Mouse (Mus musculus) heart, embryonic 15.5 days (tissue): ENCODE results near the gene Tubg1. TPM values are rescaled to one million over a fixed set of nuclear protein-coding genes. Genes with fewer than 3 reads are reported as not detected.

Source experiments
- ATAC-seq: fragments of 200-750 bp; cut with Nextera tagmentation; replicated peaks from 2 replicates; pipeline ENCODE4 v1.8.0; 2017; ENCODE audit warnings: low read depth, moderate TSS enrichment; ENCODE audit not compliant: insufficient number of reproducible peaks, insufficient read depth, low FRiP score
- H3K27ac ChIP-seq: fragments of 300-500 bp; sonication (generic); 2 replicates; pipeline ENCODE4 v1.5.1; 2015; ENCODE audit warnings: mild to moderate bottlenecking, inconsistent platforms
- H3K27me3 ChIP-seq: fragments of 300-500 bp; sonication (generic); 2 replicates; pipeline ENCODE4 v1.6.1; 2015; ENCODE audit warnings: inconsistent platforms
- H3K36me3 ChIP-seq: fragments of 300-500 bp; sonication (generic); 2 replicates; pipeline ENCODE4 v1.6.1; 2015; ENCODE audit warnings: mild to moderate bottlenecking, inconsistent platforms
- H3K4me1 ChIP-seq: fragments of 300-500 bp; sonication (generic); replicated peaks from 2 replicates; pipeline ENCODE4 v1.6.1; 2015; ENCODE audit warnings: inconsistent platforms
- H3K4me2 ChIP-seq: fragments of 300-500 bp; sonication (generic); 2 replicates; pipeline ENCODE4 v1.6.1; 2015; ENCODE audit warnings: inconsistent platforms, mild to moderate bottlenecking, moderate library complexity
- H3K4me3 ChIP-seq: fragments of 300-500 bp; sonication (generic); 2 replicates; pipeline ENCODE4 v1.5.1; 2015; ENCODE audit warnings: mild to moderate bottlenecking, inconsistent platforms
- H3K9ac ChIP-seq: fragments of 300-500 bp; sonication (generic); 2 replicates; pipeline ENCODE4 v1.6.1; 2015; ENCODE audit warnings: mild to moderate bottlenecking, inconsistent platforms
- H3K9me3 ChIP-seq: fragments of 300-500 bp; sonication (generic); replicated peaks from 2 replicates; pipeline ENCODE4 v1.6.1; 2016; ENCODE audit warnings: inconsistent platforms
- WGBS: fragments of 180-500 bp; shearing (Covaris S2); methylation state at CpG from one replicate; pipeline ENCODE4 v1.1.7; 2015; ENCODE audit warnings: mixed read lengths; 5-methylcytosine and 5-hydroxymethylcytosine counted together
- polyA plus RNA-seq: library from polyadenylated mRNA; unstranded; fragments of >200 nt; fragmentation: Nextera tagmentation; extraction: Ambion mirVana; gene quantifications from 2 replicates; pipeline ENCODE4 v1.2.1, GENCODE M21; 2015

Gene Tubg1
- polyA plus RNA-seq, 1 experiment from 2014 or later: 62.1 TPM

DNA sequence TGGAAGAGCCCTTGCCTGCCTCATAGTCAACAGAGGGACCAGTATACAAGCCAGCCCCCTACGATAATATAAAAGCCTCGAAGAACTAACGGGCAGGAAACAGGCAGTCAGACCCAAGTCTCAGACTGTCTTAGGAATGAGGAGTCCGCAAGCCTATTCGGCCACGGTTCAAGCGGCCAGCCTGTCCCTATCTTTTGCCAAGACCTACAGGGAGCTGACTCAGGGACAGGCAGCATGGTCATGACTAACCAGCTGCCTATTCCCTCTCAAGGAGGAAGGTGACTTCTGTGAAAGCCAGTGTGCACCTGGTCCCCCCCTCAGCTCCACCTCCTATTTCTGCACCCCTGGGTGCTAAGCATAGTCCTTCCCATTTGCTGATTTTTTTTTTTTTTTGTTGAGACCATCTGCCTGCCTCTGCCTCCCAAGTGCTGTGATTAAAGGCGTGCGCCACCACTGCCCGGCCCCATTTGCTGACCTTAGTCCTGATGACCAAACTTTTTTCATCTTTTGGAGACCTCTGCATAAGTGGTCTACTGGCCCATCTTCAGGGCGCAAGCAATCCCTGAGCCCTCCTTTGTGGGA is 9.3 kb downstream of the Tubg1 start:
- H3K9me3 ChIP-seq: no peaks in the 10 kb centered on the region
- peaks cover 16% of the 10 kb centered on the region for H3K4me1 ChIP-seq
- no peaks in the 10 kb centered on the region for H3K27me3 ChIP-seq
- H3K36me3 ChIP-seq: peaks cover 17% of the 10 kb centered on the region
- 83% methylated on average over 11 of the region's 11 CpGs for WGBS
- peak overlapping the region; percentile 28; the same call in 1 of the 2 replicates for H3K27ac ChIP-seq
- no peak overlapping the region for H3K4me2 ChIP-seq
- H3K9ac ChIP-seq: no peak overlapping the region
- ATAC-seq: no peak
- no peak overlapping the region for H3K4me3 ChIP-seq

DNA sequence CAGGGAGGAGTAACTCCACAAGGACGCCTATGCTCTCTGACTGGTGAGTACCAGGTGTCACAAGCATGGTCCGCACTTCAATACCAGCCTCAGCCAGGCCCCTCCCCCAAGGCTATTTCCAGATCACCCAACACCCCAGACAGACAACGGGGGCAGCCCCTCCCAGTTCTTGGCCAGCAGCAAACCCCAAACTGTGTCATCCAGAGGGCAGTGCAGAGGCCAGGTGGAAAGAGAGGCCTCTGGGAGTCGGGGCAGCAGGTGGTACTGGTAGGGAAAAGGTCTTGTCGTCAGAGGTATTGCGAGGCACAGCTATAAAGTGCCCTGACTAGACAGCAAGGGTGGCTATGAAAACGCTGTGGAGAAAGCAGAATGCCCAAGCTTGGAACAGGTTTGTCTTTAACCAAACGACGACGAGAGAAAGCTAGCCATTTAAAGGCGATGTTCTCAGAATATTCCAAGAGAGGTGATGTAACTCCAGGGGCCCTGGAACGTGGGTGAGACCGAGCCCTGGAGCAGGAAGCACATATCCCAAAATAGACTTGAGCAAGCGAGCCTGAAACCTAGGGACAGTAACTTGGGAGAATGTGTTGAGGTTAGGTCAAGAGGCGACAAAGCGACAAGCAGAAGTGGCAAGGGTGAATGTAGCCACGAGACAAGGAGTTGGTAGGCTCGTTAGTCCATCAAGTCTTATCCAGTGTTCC is 10.5 kb downstream of the Tubg1 start:
- Histone ChIP-seq H3K9ac (peak overlapping the region; percentile 28; the same call in 1 of the 2 replicates), H3K27ac (peak overlapping the region; percentile 93), H3K36me3 (peaks cover 16% of the 10 kb centered on the region), H3K4me1 (peaks cover 22% of the 10 kb centered on the region), H3K4me3 (no peak overlapping the region), H3K27me3 (no peaks in the 10 kb centered on the region), H3K9me3 (no peaks in the 10 kb centered on the region), H3K4me2 (peak overlapping the region; percentile 51)
- peak; percentile 76; the same call in 1 of the 2 replicates for ATAC-seq
- WGBS: 20% methylated on average over 18 of the region's 18 CpGs

GRCm38 (mm10) chr11:101131187-101131586 is 11.4 kb downstream of the Tubg1 start:
- no peak overlapping the region for H3K27ac ChIP-seq

DNA sequence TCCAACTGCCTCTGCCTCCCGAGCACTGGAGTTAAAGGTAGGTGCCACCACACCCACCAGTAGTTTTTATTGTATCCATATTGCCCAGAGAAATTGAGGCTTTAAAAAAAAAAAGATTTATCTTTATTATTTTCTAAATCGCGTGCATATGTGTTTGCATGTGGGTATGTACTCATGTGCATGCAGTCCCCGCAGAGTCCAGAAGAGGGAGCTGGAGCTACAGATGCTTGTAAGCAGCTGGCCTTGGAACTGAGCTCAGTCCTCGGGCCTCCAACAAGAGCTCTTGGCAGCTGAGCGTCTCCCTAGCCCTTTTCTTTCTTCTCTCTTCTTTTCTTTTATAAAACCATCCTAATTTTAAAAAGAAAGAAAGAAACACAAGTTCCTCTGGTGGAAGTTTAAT is 12.0 kb downstream of the Tubg1 start:
- Histone ChIP-seq H3K4me2 (no peak overlapping the region), H3K27me3 (no peaks in the 10 kb centered on the region), H3K36me3 (peaks cover 2% of the 10 kb centered on the region), H3K4me1 (peaks cover 22% of the 10 kb centered on the region), H3K9ac (no peak overlapping the region), H3K27ac (no peak overlapping the region), H3K9me3 (no peaks in the 10 kb centered on the region), H3K4me3 (no peak overlapping the region)
- 87% methylated on average over 6 of the region's 6 CpGs for WGBS
- no peak for ATAC-seq

More at GRCm38 (mm10) chr11:101131187-101131586, 11.4 kb downstream of the Tubg1 start:
- Histone ChIP-seq H3K4me2 (no peak overlapping the region), H3K9me3 (no peaks in the 10 kb centered on the region), H3K9ac (no peak overlapping the region), H3K36me3 (peaks cover 7% of the 10 kb centered on the region), H3K27me3 (no peaks in the 10 kb centered on the region), H3K4me3 (no peak overlapping the region), H3K4me1 (peaks cover 22% of the 10 kb centered on the region)
- ATAC-seq: no peak
- WGBS: 83% methylated on average over 2 of the region's 2 CpGs

- Histone ChIP-seq H3K27me3 (no peaks in the 10 kb centered on the region), H3K4me1 (peaks cover 22% of the 10 kb centered on the region), H3K4me3 (no peak overlapping the region), H3K9me3 (no peaks in the 10 kb centered on the region), H3K4me2 (no peak overlapping the region), H3K36me3 (no peaks in the 10 kb centered on the region), H3K27ac (no peak overlapping the region), H3K9ac (no peak overlapping the region)
- no peak for ATAC-seq
- 55% methylated on average over 12 of the region's 12 CpGs for WGBS
These were observed 13.3 kb downstream of the Tubg1 start for GRCm38 (mm10) chr11:101133037-101133436.

GRCm38 (mm10) chr11:101134217-101134865 is 14.6 kb downstream of the Tubg1 start:
- H3K4me2 ChIP-seq: no peak overlapping the region
- H3K9me3 ChIP-seq: no peaks in the 10 kb centered on the region
- no peak overlapping the region for H3K4me3 ChIP-seq
- no peak overlapping the region for H3K27ac ChIP-seq
- H3K9ac ChIP-seq: no peak overlapping the region
- no peaks in the 10 kb centered on the region for H3K27me3 ChIP-seq
- 58% methylated on average over 13 of the region's 13 CpGs for WGBS
- H3K4me1 ChIP-seq: peaks cover 23% of the 10 kb centered on the region
- H3K36me3 ChIP-seq: no peaks in the 10 kb centered on the region
- ATAC-seq: no peak

DNA sequence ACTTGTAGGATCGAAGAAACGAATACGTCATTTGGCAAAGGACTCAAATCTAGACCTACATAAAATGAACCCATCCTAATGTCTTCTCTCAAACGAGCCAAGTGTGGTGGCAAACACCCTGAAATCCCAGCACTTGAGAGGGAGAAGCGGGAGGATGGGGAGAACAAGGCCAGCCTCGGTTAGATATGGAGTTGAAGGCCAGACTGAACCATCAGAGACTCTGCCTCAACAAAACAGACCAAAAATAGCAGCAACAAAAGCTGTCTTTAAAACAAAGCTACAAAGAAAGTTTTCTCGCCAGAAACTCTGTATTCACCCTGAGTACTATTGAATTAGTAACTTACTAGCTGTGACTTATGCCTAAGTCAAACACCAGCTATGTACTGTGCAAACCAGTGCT is 17.3 kb downstream of the Tubg1 start:
- no peaks in the 10 kb centered on the region for H3K27me3 ChIP-seq
- H3K4me2 ChIP-seq: no peak overlapping the region
- no peak overlapping the region for H3K27ac ChIP-seq
- no peak overlapping the region for H3K9ac ChIP-seq
- no peaks in the 10 kb centered on the region for H3K9me3 ChIP-seq
- H3K4me1 ChIP-seq: peaks cover 33% of the 10 kb centered on the region
- no peak for ATAC-seq
- no peak overlapping the region for H3K4me3 ChIP-seq
- 68% methylated on average over 7 of the region's 7 CpGs for WGBS
- H3K36me3 ChIP-seq: no peaks in the 10 kb centered on the region

- Histone ChIP-seq H3K27ac (no peak overlapping the region), H3K9ac (0 out of 2 replicates have a peak overlapping the region, but pooled peaks have one; percentile 27), H3K4me2 (peak overlapping the region; percentile 40), H3K27me3 (no peaks in the 10 kb centered on the region), H3K4me1 (peaks cover 37% of the 10 kb centered on the region), H3K9me3 (no peaks in the 10 kb centered on the region), H3K4me3 (peak overlapping the region; percentile 12; the same call in 1 of the 2 replicates), H3K36me3 (no peaks in the 10 kb centered on the region)
- 28% methylated on average over 15 of the region's 15 CpGs for WGBS
- ATAC-seq: no peak
These were observed 18.9 kb downstream of the Tubg1 start for GRCm38 (mm10) chr11:101138536-101139181.

GRCm38 (mm10) chr11:101140164-101140819 is 20.6 kb downstream of the Tubg1 start:
- peak overlapping the region; percentile 44 for H3K4me3 ChIP-seq
- WGBS: 33% methylated on average over 27 of the region's 27 CpGs
- no peaks in the 10 kb centered on the region for H3K36me3 ChIP-seq
- H3K9me3 ChIP-seq: no peaks in the 10 kb centered on the region
- H3K4me1 ChIP-seq: peaks cover 33% of the 10 kb centered on the region
- H3K4me2 ChIP-seq: peak overlapping the region; percentile 67
- peak; percentile 53 for ATAC-seq
- peak overlapping the region; percentile 43 for H3K9ac ChIP-seq
- no peaks in the 10 kb centered on the region for H3K27me3 ChIP-seq
- peak overlapping the region; percentile 70 for H3K27ac ChIP-seq

- 75% methylated on average over 8 of the region's 8 CpGs for WGBS
- peak overlapping the region; percentile 70 for H3K27ac ChIP-seq
These were observed 21.4 kb downstream of the Tubg1 start for GRCm38 (mm10) chr11:101141088-101141487.

More at GRCm38 (mm10) chr11:101141088-101141487, 21.4 kb downstream of the Tubg1 start:
- H3K4me2 ChIP-seq: no peak overlapping the region
- peaks cover 33% of the 10 kb centered on the region for H3K4me1 ChIP-seq
- H3K9me3 ChIP-seq: no peaks in the 10 kb centered on the region
- no peak overlapping the region for H3K4me3 ChIP-seq
- H3K36me3 ChIP-seq: no peaks in the 10 kb centered on the region
- no peak for ATAC-seq
- no peak overlapping the region for H3K9ac ChIP-seq
- no peaks in the 10 kb centered on the region for H3K27me3 ChIP-seq
